Mouse (Mus musculus): ENCODE data around the gene Ankrd55.

Ankrd55 gene

DNA sequence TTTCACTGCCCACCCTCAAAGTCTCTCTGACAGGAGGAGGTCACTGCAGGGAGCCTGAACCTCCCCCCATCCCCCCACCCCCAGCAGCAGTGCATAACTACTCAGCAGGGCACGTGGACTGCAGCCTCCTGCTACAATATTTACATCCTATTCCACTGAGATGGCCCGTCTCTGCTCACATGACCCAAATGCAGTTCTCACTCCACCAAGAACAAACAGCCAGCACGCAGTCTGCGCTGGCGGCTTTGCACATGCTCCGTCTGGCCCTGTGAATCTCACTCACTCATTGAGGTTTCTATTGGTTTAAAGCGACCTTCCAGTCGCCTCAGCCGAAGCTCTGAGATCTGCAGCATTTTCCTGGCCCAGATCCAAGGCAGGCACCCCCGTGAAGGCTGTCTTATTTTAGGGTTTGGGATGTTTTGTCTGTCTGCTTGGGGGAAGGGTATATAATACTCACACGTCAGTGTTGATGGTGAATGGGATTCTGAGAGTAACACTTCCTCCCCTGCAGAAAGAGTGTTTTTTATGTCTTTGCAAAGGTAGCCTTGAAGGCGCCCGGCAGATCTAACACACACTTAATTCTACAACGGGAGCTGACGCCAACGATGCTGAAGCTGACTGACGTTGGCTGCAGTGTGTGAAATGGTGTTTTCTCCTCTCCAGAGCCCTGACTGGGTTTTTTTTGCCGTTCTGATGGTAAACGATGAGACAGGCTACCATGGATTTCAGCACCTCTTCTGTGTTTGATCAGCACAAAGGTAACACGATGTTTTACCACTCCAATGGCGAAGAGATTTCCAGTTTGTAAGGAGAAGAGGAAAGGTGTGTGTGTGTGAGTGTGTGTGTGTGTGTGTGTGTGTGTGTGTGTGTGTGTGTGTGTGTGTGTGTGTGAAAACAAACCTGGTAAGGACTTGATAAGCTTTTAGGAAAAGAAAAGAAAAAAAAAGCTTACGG is at the start of gene Ankrd55:
Gene Ankrd55, plus strand, starts transcription at position 227 of the 954 bp plus-strand sequence.
- in situ Hi-C loops (cut with MboI; ENCODE audit: low pct_unique_long_range_greater_than_20kb in 1 of 2, low sequenced_read_pairs in 2 of 2, unreplicated experiment in 1 of 2): no loop called here

DNA sequence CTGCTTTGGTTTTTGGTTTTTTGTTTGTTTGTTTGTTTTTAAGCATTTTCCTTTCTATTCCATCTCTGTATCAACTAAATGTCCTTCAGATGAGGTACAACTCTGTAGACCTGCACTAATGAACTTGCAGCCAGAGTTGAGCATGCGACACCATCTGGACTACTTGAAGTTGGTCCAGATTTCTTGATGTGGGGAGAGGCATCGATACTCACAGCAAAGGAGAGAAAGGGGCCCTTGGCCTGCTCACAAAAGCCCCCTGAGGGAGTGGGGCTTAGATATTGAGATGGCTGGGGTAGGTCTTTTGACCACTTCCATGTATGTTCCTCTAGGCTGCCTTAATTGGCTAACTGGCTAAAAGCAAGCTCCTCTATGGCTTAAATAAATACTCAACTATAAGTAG is 49.0 kb upstream of the Ankrd55 start:
- in situ Hi-C loops (cut with MboI; ENCODE audit: low pct_unique_long_range_greater_than_20kb in 1 of 2, low sequenced_read_pairs in 2 of 2, unreplicated experiment in 1 of 2): no loop called here

DNA sequence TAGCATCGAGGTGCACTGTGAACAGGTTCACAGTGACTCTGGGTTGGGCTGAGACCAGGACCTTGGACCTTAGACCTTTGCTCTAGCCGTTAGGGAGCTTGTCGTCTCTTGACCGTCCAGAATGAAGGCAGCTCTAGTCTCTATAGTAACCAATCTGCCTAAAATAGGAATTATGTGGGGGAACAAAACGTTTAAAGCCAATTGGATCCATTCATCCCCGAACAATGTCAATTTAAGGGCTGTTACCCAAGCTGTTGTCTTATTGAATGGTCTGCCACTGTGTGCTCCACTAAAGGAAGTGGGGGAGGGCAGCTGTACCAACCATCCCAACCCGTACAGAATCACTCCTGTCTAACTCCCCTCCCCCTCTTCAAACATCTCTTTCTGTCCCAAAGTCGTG is 46.8 kb upstream of the Ankrd55 start:
- in situ Hi-C loops (cut with MboI; ENCODE audit: low pct_unique_long_range_greater_than_20kb in 1 of 2, low sequenced_read_pairs in 2 of 2, unreplicated experiment in 1 of 2): no loop called here

DNA sequence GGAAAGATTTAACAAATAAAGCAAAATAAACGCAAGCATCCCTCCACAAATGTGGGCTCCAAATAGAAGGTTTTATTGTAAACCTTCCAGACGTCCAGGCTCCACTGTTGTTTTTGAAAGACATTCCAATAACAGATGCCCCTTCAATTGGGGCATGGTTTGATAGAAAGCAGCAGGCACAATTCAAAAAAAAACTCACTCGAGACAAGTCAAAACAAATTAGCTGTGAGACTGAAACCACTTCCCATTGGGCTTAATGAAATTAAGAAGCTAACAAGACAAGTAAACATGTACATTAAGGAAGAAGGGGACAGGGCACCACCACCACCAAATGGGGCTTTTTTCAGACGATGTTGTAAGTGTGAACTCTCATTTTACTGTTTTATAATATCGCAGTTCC is 43.1 kb upstream of the Ankrd55 start:
- in situ Hi-C loops (cut with MboI; ENCODE audit: low pct_unique_long_range_greater_than_20kb in 1 of 2, low sequenced_read_pairs in 2 of 2, unreplicated experiment in 1 of 2): no loop called here

DNA sequence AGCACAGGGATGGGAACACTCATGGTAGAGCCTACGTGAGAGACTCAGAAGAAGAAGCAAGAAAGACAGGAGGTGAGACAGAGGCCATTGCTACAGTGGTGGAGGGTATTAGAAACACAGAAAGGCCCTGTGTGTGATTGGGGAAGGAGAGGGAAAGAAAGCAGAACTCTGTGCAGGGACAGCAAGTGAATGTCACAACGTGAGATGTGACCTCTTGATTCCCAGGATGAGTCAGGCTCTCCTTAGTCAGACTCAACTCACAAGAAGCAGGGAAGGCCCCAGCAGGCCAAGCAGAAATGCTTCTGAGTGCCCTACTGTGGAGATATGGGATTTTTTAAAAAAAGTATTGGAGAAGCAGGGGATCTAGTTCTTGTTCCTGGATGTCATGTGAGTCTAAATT is 36.8 kb upstream of the Ankrd55 start:
- in situ Hi-C loops (cut with MboI; ENCODE audit: low pct_unique_long_range_greater_than_20kb in 1 of 2, low sequenced_read_pairs in 2 of 2, unreplicated experiment in 1 of 2): loop anchor here (25.0 kb wide), 2 partner anchors 289 to 689 kb away; no protein-coding TSS in a partner anchor

DNA sequence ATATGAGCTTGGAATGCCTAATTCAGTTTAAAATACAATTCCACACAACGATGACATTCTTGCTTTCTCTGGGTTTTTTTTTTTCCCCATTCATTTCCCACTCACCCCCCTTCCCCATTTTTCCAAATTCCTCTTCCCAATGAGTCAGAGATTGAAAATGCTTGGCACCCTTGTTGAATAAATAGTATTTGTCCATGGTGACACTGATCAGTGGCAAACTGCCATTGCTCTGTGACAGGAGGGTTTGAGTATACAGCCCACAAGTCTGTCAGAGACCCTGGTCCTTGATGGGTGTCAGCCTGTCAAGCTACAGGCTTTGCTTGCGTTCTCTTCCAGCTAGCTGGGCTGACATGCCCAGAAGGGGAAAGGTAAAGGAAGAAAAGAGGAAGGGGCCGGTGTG is 36.2 kb upstream of the Ankrd55 start:
- in situ Hi-C loops (cut with MboI; ENCODE audit: low pct_unique_long_range_greater_than_20kb in 1 of 2, low sequenced_read_pairs in 2 of 2, unreplicated experiment in 1 of 2): loop anchor here (25.0 kb wide), 2 partner anchors 290 to 690 kb away; no protein-coding TSS in a partner anchor

DNA sequence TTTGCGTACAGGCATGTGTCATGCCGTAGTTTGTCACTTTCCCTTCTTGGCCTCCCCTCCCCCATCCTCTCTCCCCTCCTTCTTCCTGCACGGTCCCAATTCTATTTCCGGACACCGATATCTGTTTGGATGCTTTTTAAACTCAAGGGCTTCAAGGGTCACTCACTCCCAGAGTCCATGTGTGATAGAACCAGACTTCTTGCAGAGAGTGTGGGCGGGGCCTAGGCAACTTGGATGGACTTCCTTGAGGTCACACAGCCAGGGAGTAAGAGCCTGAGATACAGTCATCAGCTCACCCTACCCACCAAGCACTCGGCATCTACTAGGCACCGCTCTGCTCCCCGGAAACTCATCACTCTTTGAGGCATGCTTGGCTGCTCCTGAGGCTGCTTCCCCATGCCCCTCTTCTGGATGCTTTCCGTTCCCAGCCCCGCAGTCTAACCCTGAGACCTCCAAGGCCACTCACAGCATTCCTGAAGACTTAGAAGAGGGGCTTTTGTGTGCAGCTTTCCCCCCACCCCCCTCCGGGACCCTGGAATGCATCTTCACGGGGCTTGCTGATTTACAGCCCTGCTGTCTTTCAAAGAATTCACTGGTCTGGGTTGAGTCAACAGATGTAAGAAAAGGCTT is 35.1 kb upstream of the Ankrd55 start:
- in situ Hi-C loops (cut with MboI; ENCODE audit: low pct_unique_long_range_greater_than_20kb in 1 of 2, low sequenced_read_pairs in 2 of 2, unreplicated experiment in 1 of 2): loop anchor here (25.0 kb wide), 2 partner anchors 291 to 691 kb away; no protein-coding TSS in a partner anchor

DNA sequence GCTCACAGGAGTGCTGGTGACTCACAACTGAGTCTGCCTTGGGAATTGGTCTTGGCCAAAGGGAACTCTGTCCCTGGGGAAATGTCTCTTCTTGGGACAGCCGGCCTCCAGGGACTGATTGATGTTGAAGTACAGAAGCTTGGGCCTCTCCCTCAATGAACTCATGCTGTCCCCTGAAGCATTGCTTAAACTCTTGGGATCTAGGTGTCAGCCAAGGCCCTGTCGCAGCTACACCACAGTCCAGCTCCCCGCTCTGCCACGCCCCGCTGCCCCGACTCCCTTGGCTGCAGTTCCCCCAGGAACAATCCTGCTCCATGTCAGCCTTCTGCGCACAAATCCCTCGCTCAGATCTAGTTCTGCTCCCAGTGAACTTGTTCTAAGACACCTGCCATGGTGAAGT is 34.1 kb upstream of the Ankrd55 start:
- in situ Hi-C loops (cut with MboI; ENCODE audit: low pct_unique_long_range_greater_than_20kb in 1 of 2, low sequenced_read_pairs in 2 of 2, unreplicated experiment in 1 of 2): loop anchor here (25.0 kb wide), 2 partner anchors 292 to 692 kb away; no protein-coding TSS in a partner anchor

DNA sequence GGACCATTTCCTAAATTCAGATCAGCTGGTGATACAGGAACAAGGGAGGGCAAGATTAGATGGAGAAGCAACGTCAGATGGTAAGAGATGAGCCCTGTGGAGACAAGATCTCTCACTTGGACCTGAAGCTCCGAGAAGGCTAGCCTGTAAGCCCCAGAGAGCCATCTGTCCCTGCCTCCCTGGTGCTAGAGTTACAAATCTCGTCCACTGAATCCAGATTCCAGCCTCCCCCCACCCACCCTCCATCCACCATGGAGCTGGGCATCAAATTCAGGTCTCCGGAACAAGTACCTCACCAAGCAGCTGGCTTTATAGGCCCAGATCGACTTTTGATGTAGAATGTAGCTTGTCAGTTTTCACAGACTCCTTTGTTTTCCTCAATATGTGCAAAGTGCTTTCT is 32.4 kb upstream of the Ankrd55 start:
- in situ Hi-C loops (cut with MboI; ENCODE audit: low pct_unique_long_range_greater_than_20kb in 1 of 2, low sequenced_read_pairs in 2 of 2, unreplicated experiment in 1 of 2): loop anchor here (5.0 to 25.0 kb wide), 3 partner anchors 294 to 694 kb away; no protein-coding TSS in a partner anchor

DNA sequence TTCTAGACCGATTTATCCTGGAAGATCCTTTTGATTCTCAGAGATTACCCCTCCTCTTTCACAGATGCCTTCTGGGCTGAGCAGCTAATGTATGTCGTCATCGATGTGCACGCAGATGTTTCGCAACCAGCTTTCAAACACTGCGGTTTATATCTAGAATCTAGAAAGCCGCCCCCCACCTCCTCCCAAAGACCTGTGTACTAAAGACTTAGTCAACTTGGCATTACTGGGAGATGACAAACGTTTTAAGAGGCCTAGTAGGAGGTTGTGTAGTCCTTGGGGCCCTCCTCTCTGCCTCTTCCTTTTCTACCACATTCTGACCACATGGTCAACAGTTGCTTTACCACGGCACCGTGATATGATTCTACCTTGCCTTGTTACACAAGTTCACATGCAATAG is 29.8 kb upstream of the Ankrd55 start:
- in situ Hi-C loops (cut with MboI; ENCODE audit: low pct_unique_long_range_greater_than_20kb in 1 of 2, low sequenced_read_pairs in 2 of 2, unreplicated experiment in 1 of 2): loop anchor here (5.0 to 25.0 kb wide), 3 partner anchors 296 to 696 kb away; no protein-coding TSS in a partner anchor

DNA sequence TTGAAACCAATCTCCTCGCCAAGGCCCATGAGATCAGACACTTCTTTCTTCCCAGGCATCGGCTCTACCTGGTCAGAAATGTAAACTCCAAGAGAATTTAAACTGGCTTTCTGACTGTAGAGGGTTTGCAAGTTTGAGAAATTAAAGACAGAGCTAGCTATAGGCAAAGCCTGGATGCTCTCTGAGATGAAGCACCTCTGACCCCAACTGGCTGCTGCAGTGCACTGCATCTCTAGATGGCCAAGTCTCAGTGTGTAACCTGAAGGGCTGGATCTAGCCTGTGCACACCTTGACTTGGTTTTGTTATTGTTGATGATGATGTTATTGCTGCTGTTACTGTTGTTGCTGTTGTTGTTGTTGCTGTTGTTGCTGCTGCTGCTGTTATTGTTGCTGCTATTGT is 28.9 kb upstream of the Ankrd55 start:
- in situ Hi-C loops (cut with MboI; ENCODE audit: low pct_unique_long_range_greater_than_20kb in 1 of 2, low sequenced_read_pairs in 2 of 2, unreplicated experiment in 1 of 2): loop anchor here (5.0 to 25.0 kb wide), 3 partner anchors 297 to 697 kb away; no protein-coding TSS in a partner anchor

DNA sequence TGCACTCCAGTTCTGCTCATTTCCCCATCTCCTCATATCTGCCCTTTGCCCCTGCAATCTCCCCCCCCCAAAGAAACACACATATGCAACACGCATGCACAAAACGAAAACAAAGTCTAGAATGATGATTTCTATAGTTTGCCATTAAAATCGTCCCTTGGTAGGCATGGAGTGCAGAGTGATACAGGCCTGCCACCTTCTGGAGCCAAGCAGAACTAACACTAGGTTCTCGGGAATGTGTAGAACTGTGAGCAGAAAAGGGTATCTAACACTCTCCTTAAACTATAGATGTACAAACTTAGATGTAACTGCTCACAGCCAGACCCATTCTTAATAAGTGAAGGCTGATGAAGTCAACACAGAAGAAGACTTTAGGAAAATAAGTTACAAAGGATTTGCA is 23.6 kb upstream of the Ankrd55 start:
- in situ Hi-C loops (cut with MboI; ENCODE audit: low pct_unique_long_range_greater_than_20kb in 1 of 2, low sequenced_read_pairs in 2 of 2, unreplicated experiment in 1 of 2): loop anchor here (10.0 to 25.0 kb wide), 3 partner anchors 302 to 702 kb away; no protein-coding TSS in a partner anchor

DNA sequence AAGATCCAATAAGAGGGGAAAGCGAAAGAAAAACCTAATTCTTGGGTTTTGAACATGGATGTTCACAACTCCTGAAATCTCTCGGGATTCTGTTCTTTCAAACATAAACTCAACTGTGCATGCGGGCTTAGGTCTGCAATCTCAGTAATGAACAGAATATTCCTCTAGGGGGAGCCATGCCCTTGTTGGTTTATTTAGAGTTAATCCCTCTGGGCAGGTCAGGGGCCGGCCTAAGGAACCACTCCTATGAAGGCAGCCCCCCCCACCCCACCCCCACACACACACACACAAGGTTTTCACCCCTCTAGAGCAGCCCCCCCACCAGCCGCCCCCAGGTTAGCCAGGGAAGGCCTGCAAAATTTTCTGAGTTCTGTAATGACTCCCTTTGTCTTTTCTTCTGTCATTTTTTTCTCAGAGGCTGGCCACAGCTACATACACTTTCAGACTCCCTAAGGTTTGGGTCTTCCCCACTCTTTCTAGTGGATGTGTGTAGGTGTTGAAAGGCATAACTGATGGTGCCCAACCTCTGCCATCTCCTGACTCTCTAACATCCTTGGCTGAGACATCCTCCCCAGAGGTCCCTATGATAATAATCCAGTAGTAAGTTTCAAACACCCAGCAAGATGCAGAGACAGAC is 16.2 kb upstream of the Ankrd55 start:
- in situ Hi-C loops (cut with MboI; ENCODE audit: low pct_unique_long_range_greater_than_20kb in 1 of 2, low sequenced_read_pairs in 2 of 2, unreplicated experiment in 1 of 2): loop anchor here (25.0 kb wide), 2 partner anchors 310 to 710 kb away; no protein-coding TSS in a partner anchor

DNA sequence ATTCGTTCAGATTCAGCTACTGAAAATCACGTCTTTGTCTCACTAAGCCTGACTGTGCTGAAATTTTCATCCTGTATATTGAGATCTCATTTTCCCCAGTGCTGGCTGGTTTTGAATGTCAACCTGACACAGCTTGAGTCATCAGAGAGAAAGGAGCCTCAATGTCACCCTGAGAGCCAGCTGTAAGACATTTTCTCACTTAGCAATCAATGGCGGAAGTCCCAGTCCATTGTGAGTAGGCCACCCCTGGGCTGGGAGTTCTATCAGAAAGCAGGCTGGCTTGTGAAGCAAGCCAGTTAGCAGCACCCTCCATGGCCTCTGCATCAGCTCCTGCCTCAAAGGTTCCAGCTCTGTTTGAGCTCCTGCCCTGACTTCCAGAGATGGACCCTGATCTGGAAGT is 13.6 kb upstream of the Ankrd55 start:
- in situ Hi-C loops (cut with MboI; ENCODE audit: low pct_unique_long_range_greater_than_20kb in 1 of 2, low sequenced_read_pairs in 2 of 2, unreplicated experiment in 1 of 2): loop anchor here (25.0 kb wide), 2 partner anchors 312 to 712 kb away; no protein-coding TSS in a partner anchor

DNA sequence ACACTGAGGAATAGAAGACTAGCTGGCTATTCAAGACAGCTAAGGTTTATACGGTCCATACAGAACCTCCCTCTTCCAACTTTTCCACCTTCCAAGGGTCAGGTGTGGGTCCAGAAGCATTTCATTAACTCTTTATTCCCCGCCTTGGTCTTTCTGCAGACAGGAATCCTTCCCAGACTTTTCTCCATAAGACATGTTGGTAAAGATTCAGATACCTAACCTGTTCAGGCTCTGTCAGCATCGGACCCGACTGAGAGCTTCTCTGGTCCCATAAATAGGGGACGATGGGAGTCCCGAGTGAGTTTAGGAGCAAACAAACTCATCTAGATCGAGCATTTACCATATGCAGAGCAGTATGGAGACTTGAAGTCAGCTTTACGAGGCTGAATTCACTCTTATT is 12.3 kb upstream of the Ankrd55 start:
- in situ Hi-C loops (cut with MboI; ENCODE audit: low pct_unique_long_range_greater_than_20kb in 1 of 2, low sequenced_read_pairs in 2 of 2, unreplicated experiment in 1 of 2): no loop called here

DNA sequence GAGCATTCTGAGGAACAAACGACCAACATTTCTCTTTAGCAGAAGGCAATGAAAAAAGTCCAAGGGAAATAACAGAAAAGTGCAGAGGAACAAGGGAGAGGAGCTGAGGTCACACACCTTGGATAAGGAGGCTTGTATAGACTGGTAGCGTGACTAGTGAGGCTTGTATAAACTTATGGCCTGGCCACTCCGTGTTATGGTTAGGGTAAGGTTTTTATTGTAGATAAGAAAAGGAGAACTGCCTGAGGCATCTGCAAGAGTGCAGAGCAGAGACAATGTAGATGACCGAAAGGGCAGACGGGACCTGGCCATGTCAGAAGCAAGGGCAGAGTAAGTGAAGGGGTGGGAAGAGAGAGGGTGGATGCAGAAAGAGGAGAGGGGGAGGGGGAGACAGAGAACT is 10.7 kb upstream of the Ankrd55 start:
- in situ Hi-C loops (cut with MboI; ENCODE audit: low pct_unique_long_range_greater_than_20kb in 1 of 2, low sequenced_read_pairs in 2 of 2, unreplicated experiment in 1 of 2): no loop called here

DNA sequence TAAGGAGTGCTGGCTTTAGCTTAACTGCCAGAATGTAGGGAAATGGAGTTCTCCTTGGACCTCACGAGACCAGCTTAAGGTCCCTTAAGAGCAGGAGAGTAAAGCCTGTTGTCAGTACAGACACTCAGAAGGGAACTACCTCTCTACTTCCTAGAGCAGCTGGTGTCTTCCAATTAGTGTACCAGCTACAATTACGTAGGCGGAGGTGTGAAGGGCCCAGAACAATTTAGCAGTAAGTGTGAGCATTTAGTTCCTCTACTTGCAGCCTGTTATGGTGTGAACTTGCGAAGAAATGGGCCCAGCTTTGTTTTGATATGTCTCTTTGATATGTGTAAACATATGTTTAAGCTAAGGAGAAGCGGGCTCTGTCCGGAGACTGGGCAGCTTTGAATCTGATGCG is 10.0 kb upstream of the Ankrd55 start:
- in situ Hi-C loops (cut with MboI; ENCODE audit: low pct_unique_long_range_greater_than_20kb in 1 of 2, low sequenced_read_pairs in 2 of 2, unreplicated experiment in 1 of 2): no loop called here

DNA sequence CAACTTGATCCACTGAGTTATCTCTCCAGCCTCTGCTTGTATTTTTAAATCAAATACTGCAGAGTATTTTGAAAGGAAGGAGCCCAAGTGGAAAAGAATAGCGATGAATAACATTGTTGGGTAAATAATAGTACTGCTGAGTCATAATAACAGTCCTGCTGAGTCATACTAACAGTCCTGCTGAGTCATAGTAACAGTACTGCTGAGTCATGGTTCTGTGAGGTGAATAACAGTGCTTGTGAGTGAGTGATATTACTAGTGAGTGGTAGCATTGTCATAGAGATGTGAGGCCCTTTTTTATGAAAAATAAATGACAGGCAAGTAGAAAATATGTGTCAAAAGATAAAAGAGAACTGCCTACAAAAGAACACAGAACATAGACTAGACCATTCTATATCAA is 1.1 kb upstream of the Ankrd55 start:
- in situ Hi-C loops (cut with MboI; ENCODE audit: low pct_unique_long_range_greater_than_20kb in 1 of 2, low sequenced_read_pairs in 2 of 2, unreplicated experiment in 1 of 2): no loop called here

All from mouse embryonic stem cell (cell line).